Mouse (Mus musculus) erythroid progenitor cell, adult 5-6 weeks (primary cell): Measurements from ENCODE around the gene Grik4. TPM values are rescaled to one million over a fixed set of nuclear protein-coding genes. Genes with fewer than 3 reads are reported as not detected.

ENCODE experiments used
- ATAC-seq: replicated peaks from 2 replicates; pipeline ENCODE4 v1.8.0; 2016; ENCODE audit warnings: moderate number of reproducible peaks, mild to moderate bottlenecking, moderate TSS enrichment, inconsistent platforms; ENCODE audit not compliant: poor library complexity, low FRiP score, severe bottlenecking
- total RNA-seq, 2 experiments: library from RNA; stranded (forward) in 1 of 2; stranded (reverse) in 1 of 2; fragments of 150-400 nt in 1 of 2; fragments of 186-747, 209-891 nt in 1 of 2; gene quantifications; 2 replicates each; pipeline versions ENCODE4 v1.2.3 to v1.2.4; 2015 to 2017; ENCODE audit warnings: low replicate concordance in 2 of 2

The Grik4 gene
- total RNA-seq, 2 experiments from 2014 or later, result not detected

DNA sequence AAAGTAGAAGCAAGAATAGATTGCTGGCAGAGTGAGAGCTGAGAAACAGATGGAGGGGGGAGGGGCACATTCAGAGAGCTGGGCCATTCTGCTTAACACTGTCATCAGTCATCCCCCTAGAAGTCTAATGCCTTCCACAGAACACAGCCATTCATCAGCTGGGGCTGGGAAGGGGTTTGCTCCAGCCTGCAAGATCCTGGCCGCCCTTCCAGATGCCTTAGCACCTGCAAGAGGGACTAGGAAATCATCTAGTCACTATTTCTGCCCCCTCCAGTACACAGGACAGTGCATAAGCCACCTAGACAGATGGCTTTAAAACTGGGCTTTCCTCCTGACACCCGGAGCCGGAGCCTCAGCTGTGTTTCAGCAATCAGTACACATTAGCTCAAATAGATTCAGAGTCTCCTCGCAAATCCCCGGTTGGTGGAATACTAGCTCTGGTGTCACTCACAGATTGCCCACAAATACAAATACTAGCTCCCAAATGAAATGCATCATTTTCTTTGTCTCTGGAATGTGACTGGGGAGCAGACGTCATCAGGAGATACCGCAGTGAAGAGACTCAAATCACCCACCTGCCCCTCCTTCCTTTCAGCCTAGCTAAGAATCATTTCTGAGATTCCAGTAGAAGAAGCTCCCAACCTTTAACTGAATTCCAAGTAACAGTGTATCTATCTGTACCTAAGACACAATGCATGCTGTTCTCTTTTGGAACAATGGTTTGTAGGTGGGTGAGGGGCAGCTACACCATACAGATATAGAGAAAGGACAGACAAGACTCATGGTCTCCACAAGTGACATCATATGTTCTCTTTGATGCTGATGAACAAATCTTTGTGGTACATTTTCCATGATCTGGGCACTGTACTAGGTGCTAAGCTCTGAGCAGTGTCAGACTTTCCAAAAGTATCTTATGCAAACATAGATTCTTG is 413.8 kb downstream of the Grik4 start:
- ATAC-seq, result no peak

DNA sequence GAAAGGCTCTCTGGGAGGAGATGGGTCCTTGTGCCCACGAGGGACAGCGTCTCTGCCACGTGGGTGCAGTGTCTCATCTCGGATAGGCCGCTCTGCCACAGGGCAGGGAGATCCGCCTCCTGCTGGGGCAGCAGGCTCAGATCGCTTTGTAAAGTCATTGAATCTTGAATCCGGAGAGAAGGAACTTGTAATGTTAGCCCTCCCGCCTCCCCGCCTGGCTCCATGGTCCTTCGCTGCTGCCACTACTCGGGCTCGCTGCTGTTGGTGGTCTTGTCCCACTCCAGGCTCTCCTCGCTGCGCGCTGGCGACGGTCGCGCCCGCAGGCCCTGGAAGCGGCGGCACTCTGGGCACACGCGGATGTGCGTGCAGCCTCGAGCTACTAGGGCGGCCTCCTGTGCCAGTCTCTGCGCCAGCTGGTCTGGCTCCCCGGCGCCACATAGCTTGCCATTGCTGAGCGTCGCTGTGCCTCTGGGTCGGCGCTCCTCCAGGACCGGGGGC is 423.7 kb downstream of the Grik4 start:
- ATAC-seq, result no peak

DNA sequence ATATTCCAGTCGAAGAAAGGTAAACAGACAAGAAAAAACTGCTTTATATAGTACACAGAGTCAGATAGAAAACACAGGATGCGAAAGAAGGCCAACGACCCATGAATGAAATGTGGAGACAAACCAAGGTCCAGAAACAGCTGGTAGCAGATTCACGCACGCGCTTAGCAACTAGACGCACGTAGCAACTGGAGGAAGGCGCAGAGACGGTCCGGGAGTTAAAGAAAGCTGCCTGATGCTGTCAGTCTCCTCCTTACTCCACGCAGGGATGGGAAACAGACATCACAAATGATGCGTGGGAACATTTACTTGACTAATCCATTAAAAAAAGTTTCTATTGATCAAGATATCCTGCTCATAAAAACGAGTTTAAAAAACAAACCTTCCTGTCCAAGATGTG is 426.1 kb downstream of the Grik4 start:
- no peak for ATAC-seq

DNA sequence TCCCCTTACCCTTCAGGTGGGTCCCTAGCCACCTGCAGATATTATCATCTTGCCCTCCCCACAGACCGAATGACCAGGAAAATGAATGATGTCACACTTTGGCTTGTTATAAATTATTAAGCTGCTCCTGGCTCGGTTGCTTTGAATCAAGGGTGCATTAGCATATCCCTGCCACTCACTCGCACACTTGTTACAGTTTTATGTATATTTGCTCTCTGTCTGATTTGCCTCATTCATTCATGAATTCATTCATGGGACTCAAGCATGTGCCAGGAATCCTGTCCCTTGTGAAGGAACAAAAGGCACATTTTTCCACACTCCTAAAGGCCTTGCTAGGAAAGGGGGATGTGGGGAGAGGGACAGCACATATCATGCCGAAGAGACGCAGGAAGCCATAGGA is 431.1 kb downstream of the Grik4 start:
- ATAC-seq, result no peak

DNA sequence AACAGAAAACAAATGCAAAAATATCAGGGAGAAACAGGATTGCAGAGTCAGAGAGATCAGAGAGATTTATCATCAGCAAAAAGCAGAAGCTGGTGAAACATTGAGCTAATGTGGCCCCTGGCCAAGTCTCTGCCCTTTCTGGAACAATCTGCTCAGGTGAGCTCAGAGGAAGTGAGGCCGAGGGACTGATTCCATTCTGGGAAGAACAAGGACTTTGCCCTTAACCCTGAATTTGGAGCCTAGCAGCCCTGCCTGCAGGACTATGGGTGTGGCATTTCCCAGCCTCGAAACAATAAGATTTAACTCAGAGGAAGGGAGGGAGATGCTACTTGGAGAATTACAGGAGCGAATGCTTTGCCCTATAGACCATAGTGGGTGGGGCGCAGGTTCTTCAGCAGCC is 432.0 kb downstream of the Grik4 start:
- ATAC-seq, result no peak

DNA sequence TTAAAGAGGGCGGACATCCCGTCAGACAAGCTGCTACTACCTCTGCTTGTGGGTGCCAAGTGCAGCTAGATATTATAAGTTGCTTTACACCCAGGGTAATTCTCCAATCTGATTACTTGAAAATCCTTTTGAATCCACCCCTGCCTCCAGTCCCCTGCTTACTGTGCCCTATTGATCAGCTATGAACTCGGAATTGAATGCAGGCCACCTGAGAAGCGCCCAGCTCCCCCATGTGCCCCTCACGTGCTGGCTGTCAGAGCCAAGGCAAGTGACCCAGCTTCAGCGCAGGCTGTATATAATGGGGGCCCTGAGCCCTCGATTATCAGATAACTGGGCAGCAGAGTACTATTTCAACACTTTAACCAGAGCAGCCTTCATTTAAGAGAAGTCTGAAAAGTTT is 436.1 kb downstream of the Grik4 start:
- no peak for ATAC-seq

DNA sequence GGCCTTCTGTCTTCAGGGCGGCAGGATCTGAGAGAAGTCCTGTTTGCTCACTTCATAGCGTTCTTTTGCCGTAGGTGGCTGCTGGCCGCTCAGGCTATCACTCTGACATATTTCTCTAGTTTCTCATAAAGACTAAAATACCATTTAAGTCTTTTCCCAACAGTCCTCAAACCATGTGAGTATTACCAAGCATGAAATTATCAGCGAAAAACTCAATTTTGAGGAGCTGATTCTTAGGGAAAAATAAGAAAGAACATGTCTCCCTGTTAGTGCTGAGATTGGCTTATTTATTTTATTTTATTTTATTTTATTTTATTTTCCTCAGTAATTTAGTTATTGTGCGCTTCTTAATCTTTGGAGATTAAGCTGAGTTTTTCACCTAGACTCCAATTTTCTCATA is 436.6 kb downstream of the Grik4 start, which contains the start of gene Tbcel:
TSS of gene Tbcel (minus strand) at position 101 of the 400 bp plus-strand sequence.
- no peak for ATAC-seq

DNA sequence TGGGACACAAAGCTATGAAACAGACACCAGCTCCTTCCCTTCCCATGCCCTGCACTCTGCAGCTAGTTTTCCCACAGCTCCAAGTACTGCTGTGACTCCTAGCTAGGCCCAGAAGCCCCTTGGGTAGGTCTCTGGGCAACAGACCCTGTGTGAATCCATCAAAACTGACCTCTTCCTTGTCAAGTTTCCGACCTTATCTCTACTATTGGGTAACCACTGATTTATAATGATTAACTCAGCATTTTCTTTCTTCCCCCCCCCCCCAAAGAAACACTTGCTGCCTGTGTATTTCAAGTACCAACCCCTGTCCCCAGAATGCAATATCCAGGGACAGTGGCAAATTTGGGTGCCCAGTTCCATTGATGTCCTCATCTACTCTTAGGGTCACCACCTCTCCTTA is 437.3 kb downstream of the Grik4 start:
- ATAC-seq, result no peak

DNA sequence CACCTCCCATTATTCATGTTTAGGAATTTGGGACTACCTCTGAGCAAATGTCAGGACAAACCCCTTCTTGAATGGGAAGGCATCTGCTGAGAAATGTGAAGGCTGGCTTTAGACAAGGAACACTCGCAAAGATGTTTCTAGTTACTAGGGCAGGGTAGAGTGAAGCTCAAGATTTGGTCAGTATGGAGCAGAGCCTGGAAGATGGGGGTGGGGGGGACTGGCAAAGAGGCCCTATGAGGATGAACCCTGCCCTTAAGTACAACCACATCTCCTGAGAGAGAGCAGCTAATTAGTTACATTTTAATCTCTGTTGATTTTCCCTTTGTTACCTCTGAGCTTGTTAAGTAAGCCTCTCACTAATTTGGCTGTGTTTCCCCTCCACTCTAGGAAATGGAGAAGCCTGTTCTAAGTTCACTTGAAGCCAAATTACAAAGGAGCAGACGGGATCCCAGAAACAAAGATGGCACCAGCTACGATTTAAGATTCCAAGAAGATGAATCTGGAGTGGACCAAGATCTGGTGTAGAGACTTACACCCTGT is 439.3 kb downstream of the Grik4 start:
- ATAC-seq, result no peak

DNA sequence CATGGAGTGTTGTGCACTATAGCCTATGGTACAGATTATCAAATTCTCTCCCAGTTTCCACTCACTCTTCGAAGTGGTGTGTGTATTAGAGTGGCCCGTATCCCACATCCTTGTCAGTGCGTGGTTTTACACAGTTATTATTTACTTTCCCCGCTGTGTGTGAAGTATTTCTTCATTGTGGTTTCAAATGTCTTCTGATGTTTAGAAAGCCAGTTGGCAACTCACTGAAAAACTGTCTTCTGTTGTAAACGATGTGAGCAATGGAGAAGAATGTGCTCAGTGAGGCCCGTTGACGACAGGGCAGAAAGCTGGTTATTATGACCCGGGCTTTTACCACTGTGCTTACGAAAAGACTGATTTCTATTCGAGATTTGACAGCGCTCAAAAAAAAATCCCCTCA is 439.7 kb downstream of the Grik4 start:
- ATAC-seq, result no peak

DNA sequence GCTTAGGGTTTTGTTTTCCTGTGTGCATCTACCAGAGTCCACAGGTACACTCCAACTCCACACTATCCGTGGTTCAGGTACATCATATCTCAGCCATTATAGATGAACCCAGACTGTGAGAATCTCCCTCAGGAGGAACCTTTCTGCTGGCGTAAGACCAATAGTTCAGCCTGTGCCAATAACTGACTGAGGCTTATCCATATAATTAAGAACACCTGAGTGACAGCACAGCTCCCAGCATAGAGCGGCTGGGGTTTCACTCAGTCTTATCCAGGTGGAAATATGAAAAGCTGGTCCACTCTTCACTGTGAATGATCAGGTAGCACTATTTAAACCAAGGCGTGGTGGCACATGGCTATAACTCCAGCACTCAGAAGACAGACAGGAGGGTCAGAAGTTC is 440.6 kb downstream of the Grik4 start:
- ATAC-seq, result no peak

DNA sequence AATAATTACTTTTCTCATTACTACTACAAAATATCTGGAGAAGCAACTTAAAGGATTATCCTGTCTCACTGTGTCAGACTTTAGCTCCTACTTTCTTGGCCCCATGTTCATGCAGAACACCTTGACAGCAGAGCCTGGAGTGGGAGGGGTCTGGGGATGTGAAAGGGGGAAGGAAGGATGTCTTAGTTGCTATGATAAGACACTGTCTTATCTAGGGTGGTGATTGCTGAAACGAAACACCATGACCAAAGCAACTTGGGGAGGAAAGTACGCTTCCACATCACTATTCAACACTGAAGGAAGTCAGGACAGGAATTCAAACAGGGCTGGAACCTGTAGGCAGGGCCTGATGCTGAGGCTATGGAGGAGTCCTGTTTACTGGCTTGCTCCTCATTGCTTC is 448.0 kb downstream of the Grik4 start:
- ATAC-seq, result no peak

DNA sequence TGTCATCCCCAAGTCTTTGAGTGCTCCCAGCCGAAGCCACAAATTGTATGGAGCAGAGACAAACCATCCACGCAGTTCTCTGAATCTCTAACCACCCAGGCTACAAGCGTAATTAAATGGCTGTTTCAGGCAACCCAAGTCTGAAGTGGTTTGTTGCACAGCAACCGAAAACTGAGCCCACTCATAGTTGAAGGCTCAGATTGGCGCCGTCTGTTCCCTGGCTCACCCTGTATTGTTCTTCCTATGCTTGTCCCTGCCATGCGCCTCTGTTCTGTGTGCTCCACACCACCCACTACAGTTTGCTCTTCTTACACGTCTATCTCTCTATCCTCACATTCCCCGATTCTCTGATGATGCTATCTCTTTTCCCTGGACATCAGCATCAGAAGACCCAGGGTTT is 452.5 kb downstream of the Grik4 start:
- no peak for ATAC-seq

DNA sequence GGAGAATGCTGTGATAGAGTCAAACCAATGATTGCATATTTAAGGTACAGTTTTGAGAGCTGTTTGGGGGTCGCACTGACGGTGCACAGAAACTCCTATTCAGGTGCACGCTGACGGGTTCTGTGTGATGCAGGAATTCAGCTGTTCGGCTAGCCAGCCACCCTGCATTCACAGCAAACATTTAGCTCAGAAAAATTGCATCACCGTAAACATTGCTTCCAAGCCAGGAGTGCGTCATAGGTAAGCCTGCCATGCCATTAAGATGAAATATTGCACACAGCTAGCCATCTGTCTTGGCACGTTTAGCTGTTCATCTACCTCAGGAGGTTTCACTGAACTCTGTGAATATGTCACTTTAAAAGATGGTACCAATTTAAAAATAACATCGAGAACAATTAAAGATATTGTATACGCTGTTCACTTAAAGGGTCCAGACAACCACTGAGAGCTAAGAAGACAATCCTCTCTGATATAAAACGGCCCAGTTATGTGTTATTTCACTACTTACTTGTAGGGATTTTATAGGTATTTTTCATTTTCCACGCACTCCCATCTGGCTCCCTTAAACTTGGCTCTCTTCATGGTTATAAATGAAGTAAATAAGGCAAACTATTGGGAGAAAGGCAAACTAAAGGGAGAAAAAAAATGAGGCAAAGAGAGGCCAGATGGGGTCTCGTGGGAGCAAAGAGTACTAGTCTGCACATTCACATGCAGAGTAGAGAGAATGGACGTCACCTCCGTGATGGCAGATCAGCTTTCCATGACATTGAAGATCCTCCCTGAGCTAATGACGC is 453.5 kb downstream of the Grik4 start:
- ATAC-seq, result no peak

DNA sequence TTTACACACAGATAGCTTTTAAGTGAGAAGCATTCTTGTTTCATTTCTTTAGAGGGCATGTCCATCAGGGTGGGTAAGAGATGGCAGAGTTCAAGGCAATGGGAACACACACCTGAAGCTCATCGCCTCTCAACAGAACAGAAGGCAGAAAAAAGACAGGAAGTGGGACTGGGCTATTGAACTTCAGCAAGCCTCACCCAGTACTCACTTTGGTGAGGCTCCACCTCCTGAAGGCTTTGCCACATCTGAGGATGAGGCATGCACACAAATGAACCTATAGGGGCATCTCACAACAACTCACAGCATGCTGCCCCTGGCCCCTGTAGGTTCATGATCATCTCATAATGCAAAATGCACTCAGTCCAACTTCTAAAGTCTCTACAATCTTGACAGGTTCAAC is 456.2 kb downstream of the Grik4 start:
- no peak for ATAC-seq

DNA sequence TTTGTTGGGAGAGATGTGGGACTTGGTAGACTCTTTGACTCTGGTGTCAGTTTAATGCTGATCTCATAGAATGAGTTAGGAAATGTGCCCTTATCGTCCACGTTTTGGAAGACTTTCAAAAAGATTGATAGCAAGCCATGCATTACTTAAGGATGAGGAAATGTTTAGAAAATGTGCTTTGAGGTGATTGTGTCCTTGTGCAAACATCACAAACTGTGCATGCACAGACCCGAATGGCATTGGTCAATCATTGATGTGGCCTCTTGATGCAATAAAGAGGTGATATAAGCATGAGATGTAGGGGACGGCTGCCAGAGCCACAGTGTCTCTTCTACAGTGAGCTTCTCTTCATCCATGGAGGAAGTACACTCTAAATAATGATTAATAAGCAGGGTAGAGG is 457.4 kb downstream of the Grik4 start:
- ATAC-seq, result no peak

DNA sequence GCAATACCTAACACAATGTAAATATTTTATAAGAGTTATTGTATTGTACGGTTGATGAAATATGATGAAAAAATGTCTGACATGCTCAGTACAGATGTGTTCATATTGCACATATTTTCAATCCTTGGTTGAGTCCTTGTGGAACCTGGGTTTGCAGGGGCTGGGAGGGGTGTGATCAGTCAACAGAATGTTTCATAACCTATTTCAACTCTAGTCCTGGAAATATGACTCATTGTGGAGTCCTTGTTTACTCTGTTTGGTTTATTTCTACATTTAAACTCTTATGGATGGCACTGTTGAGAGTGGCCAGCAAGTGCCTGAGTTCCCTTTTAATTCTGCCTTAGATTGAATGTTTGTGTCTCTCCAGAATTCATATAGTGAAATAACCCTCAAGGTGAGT is 459.6 kb downstream of the Grik4 start:
- ATAC-seq, result no peak

DNA sequence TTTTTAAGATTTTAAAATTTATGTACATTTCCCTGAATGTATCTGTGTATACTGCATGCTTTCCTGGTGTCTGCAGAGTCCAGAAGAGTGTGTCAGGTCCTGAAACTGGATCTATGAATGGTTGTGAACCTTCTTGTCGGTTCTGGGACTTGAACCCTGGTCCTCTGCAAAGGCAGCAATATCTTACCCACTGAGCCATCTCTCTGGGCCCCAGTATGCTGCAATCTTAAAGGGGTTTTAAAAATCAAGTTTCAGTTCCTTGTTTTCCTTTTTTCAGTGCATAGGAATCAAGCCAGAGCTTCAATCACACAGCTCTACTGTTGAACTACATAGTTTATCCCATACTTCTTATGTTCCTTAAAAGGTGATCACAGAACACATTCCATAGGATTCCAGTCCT is 461.3 kb downstream of the Grik4 start:
- ATAC-seq, result no peak

DNA sequence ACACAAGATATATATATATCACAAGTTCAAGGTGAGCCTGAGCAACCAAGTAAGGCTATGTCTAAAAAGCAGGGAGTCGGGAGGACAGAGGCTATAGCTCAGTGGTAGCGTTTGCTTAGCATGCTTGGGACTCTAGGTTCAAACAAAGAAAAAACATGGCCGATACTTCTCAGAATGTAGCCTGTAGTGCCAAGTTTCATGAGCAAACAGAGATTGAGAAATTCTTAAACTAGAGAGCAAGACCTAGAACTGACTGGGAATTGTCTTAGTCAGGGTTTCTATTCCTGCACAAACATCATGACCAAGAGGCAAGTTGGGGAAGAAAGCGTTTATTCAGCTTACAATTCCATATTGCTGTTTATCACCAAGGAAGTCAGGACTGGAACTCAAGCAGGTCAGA is 468.1 kb downstream of the Grik4 start:
- no peak for ATAC-seq

DNA sequence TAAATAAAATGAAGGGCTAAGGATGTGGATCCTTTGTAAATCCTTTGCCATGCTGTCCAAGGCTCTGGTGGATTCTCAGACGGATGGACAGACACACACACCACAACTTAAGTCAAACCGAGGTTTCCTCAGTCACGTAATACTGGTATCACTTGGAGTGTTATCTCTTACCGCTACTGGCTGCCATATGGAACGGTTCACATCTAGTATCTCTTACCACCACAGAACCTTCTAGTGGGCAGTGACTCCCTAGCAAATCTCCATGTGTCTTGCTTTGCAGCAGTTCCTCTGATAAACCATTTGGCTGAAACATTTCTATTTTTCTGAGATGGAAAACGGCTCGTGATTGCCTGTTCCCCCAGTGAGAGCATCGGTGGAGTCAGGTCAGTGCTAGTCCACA is 470.0 kb downstream of the Grik4 start:
- no peak for ATAC-seq
